Mouse (Mus musculus): ENCODE data around the gene Map1b.

Map1b gene

DNA sequence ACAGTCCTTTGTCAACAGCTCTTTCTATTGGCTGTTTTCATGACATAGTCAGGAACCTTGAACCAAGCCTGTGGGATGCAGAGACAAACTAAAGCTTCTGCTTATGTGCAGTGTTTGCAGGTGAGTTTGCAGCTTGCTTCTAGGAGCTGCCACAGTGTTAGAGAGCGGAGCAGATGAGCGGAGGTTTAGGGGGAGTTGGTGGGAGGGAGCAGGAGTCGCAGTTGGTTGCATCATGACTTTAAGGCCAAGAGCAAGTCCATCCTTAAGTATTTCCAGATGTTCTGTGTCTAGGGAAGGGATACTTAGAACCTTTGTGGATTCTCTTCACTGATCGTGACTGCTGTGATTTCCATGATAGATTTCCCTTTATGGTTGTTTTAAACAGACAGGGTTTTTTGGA lies 142.1 kb downstream of the Map1b start:
- ChIA-PET POLR2A (interaction anchor here in 2 of 4 experiments (1.0 to 4.5 kb wide), 4 partner anchors 8 to 101 kb away, joined by 3 to 20 read pairs (median 8); no protein-coding TSS in a partner anchor), CTCF (interaction anchor here in 3 of 4 experiments (0.6 to 1.9 kb wide), 9 partner anchors 12 to 468 kb away, joined by 3 to 15 read pairs (median 3); no protein-coding TSS in a partner anchor)

GRCm38 (mm10) chr13:99373684-99374083 lies 142.7 kb downstream of the Map1b start:
- ChIA-PET POLR2A (interaction anchor here in 3 of 4 experiments (0.7 to 2.4 kb wide), 4 partner anchors 16 to 102 kb away, joined by 3 to 11 read pairs (median 4); no protein-coding TSS in a partner anchor), CTCF (interaction anchor here in 2 of 4 experiments (0.6 to 1.4 kb wide), 4 partner anchors 18 to 468 kb away, joined by 3 to 4 read pairs (median 3); no protein-coding TSS in a partner anchor)
